Mouse (Mus musculus): ENCODE results near the gene Slc27a1.

- no peak for TF ChIP-seq CTCF (IDR thresholded peaks at IDR 0.05; ENCODE audit: low read depth)
- TF ChIP-seq EP300 (IDR thresholded peaks at IDR 0.05; ENCODE audit: low read depth), result no peak
These were observed 20.1 kb downstream of the Slc27a1 start for GRCm38 (mm10) chr8:71588762-71589161.

All from heart, postnatal 0 days (tissue).